Mouse (Mus musculus) ES-E14 (cell line): ENCODE results near the gene Unc13c.

Source experiments
- CHD2 ChIP-seq: IDR thresholded peaks from 2 replicates; pipeline ENCODE4 v1.6.1; 2014; ENCODE audit warnings: mild to moderate bottlenecking, low read depth, low read length, inconsistent platforms
- HCFC1 ChIP-seq: IDR thresholded peaks from 2 replicates; pipeline ENCODE4 v1.6.1; 2012; ENCODE audit warnings: low read length, inconsistent platforms, borderline replicate concordance; ENCODE audit not compliant: insufficient read depth
- MAFK ChIP-seq: IDR thresholded peaks from 2 replicates; pipeline ENCODE4 v1.6.1; 2014; ENCODE audit warnings: mild to moderate bottlenecking, low read depth, low read length, inconsistent platforms; ENCODE audit not compliant: insufficient read depth
- ZC3H11A ChIP-seq: IDR thresholded peaks from 2 replicates; pipeline ENCODE4 v1.6.1; 2012; ENCODE audit warnings: low read depth, mild to moderate bottlenecking, inconsistent platforms, low read length, borderline replicate concordance
- ZNF384 ChIP-seq: IDR thresholded peaks from 2 replicates; pipeline ENCODE4 v1.6.1; 2012; ENCODE audit warnings: low read depth, low read length, inconsistent platforms

GRCm38 (mm10) chr9:73854281-73854680, 114.5 kb downstream of the Unc13c start:
- TF ChIP-seq ZNF384: no peak
- no peak for TF ChIP-seq ZC3H11A
- TF ChIP-seq CHD2: no peak
- TF ChIP-seq MAFK: no peak
- no peak for TF ChIP-seq HCFC1
